Mouse (Mus musculus) lung, adult 18-20 months (tissue): Measurements from ENCODE around the gene Eif4ebp2.
"Not testable (repeated sequence)": the region's sequence is repeated elsewhere in the genome, so short reads cannot be mapped to it uniquely, and the experiment has no call there.

Experiments used
- DNase-seq, 2 experiments: peaks; one replicate each; pipeline ENCODE4 v3.0.0; 2022; ENCODE audit warnings: mixed read lengths in 2 of 2

Eif4ebp2 gene

GRCm38 (mm10) chr10:61465009-61465408 lies 12.5 kb upstream of the Eif4ebp2 start:
- peak; percentile 62 to 74 for DNase-seq

- DNase-seq, result no peak
Observed at GRCm38 (mm10) chr10:61457182-61457581, 4.7 kb upstream of the Eif4ebp2 start.

- DNase-seq, result not testable (repeated sequence)
Observed at GRCm38 (mm10) chr10:61453171-61453570, 710 bp upstream of the Eif4ebp2 start.

GRCm38 (mm10) chr10:61451931-61452617 lies 387 bp downstream of the Eif4ebp2 start:
- peak; percentile 57 to 63 for DNase-seq

- peak; percentile 40 to 46 for DNase-seq
Observed at GRCm38 (mm10) chr10:61451463-61451930, 964 bp downstream of the Eif4ebp2 start.

- DNase-seq, result no peak
Observed at GRCm38 (mm10) chr10:61448834-61449233, 3.6 kb downstream of the Eif4ebp2 start.

GRCm38 (mm10) chr10:61447581-61448353 lies 4.7 kb downstream of the Eif4ebp2 start:
- no peak for DNase-seq

- DNase-seq, result no peak
Observed at GRCm38 (mm10) chr10:61445016-61445415, 7.4 kb downstream of the Eif4ebp2 start.

GRCm38 (mm10) chr10:61443876-61444275 lies 8.6 kb downstream of the Eif4ebp2 start:
- no peak for DNase-seq

- DNase-seq, result no peak
Observed at GRCm38 (mm10) chr10:61443456-61443855, 9.0 kb downstream of the Eif4ebp2 start.

GRCm38 (mm10) chr10:61440202-61440800 lies 12.2 kb downstream of the Eif4ebp2 start:
- no peak for DNase-seq

- DNase-seq, result no peak
Observed at GRCm38 (mm10) chr10:61431375-61431774, 21.1 kb downstream of the Eif4ebp2 start.

- DNase-seq, result no peak
Observed at GRCm38 (mm10) chr10:61429043-61429442, 23.4 kb downstream of the Eif4ebp2 start.

GRCm38 (mm10) chr10:61428416-61428815 lies 24.0 kb downstream of the Eif4ebp2 start:
- DNase-seq, result no peak

GRCm38 (mm10) chr10:61427951-61428350 lies 24.5 kb downstream of the Eif4ebp2 start:
- no peak for DNase-seq

GRCm38 (mm10) chr10:61426251-61426757 lies 26.2 kb downstream of the Eif4ebp2 start:
- peak; percentile 47 to 60 for DNase-seq

GRCm38 (mm10) chr10:61425047-61425446 lies 27.4 kb downstream of the Eif4ebp2 start:
- DNase-seq, result no peak

GRCm38 (mm10) chr10:61424500-61424899 lies 28.0 kb downstream of the Eif4ebp2 start:
- no peak for DNase-seq

GRCm38 (mm10) chr10:61423289-61423688 lies 29.2 kb downstream of the Eif4ebp2 start:
- DNase-seq, result peak; percentile 22 to 44

GRCm38 (mm10) chr10:61422861-61423260 lies 29.6 kb downstream of the Eif4ebp2 start:
- peak in 1 of 2 experiments; percentile 8 for DNase-seq

GRCm38 (mm10) chr10:61420011-61420410 lies 32.5 kb downstream of the Eif4ebp2 start:
- peak in 1 of 2 experiments; percentile 36 for DNase-seq

- no peak for DNase-seq
Observed at GRCm38 (mm10) chr10:61419146-61419545, 33.3 kb downstream of the Eif4ebp2 start.
